Mouse (Mus musculus): Measurements from ENCODE around the gene Epn3. TPM values are rescaled to one million over a fixed set of nuclear protein-coding genes. Genes with fewer than 3 reads are reported as not detected.
A peak's percentile ranks its signal among the peaks of the same experiment; 100 is the strongest.

Epn3 gene
- total and polyA plus RNA-seq, 3 experiments = 0.04 to 0.19 TPM; not detected in 1

DNA sequence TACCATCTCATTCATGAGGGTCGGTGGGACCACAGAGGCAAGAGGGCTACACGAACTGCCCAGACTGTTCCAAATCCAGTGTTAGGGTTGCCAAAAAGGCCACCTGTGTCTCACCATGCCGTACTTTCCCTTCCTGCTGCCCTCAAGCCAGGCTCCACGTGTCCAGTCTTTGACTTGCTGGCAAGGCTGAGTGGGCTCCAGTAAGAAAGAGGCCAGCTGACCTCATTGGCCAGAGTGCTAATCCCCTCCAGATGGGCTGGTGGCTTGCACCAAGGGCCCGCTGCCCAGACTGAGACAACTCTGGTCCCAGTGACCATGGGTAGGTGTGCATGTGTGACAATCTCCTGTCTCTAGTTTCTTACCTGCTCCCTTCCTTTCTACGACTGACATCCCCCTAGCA lies 22.1 kb downstream of the Epn3 start:
- Histone ChIP-seq H3K79me2 (replicated peaks; ENCODE audit: control insufficient read depth, extremely low read depth, insufficient read depth, poor library complexity, severe bottlenecking) (no peaks in the 10 kb centered on the region), H3K9ac (ENCODE audit: insufficient read depth, low read depth) (no peak overlapping the region), H3K27me3 (replicated peaks) (peaks cover 91% of the 10 kb centered on the region), H3K4me1 (ENCODE audit: control insufficient read depth in 1 of 2, insufficient read depth in 2 of 2) (peaks cover 12 to 33% of the 10 kb centered on the region in 2 experiments), H3K4me3 (replicated peaks in 1 of 3; ENCODE audit: low read depth in 2 of 3, low read length in 2 of 3, poor library complexity in 1 of 3) (no peak overlapping the region), H3K27ac (ENCODE audit: insufficient read depth, low read depth) (no peak overlapping the region), H3K36me3 (replicated peaks in 1 of 2; ENCODE audit: control insufficient read depth in 1 of 2, insufficient read depth in 1 of 2, low read length in 1 of 2) (no peaks in the 10 kb centered on the region), H3K9me3 (replicated peaks; ENCODE audit: low read length) (no peaks in the 10 kb centered on the region), H3K4me2 (ENCODE audit: insufficient read depth, low read depth, poor library complexity, severe bottlenecking) (no peak overlapping the region)
- no peak for TF ChIP-seq UBTF (IDR thresholded peaks at IDR 0.05; ENCODE audit: low read depth, low read length)
- no peak for TF ChIP-seq TBP (conservative IDR thresholded peaks at IDR 0.05; ENCODE audit: low read depth, low read length)
- TF ChIP-seq USF1 (IDR thresholded peaks at IDR 0.05; ENCODE audit: low read depth, low read length) = no peak
- no peak for TF ChIP-seq NELFE (IDR thresholded peaks at IDR 0.05; ENCODE audit: low read depth, low read length)
- no peak for TF ChIP-seq MYC (IDR thresholded peaks at IDR 0.05; ENCODE audit: low read depth, low read length)
- TF ChIP-seq NRF1 (IDR thresholded peaks at IDR 0.05; ENCODE audit: low read depth, low read length) = no peak
- TF ChIP-seq CHD2 (IDR thresholded peaks at IDR 0.05; ENCODE audit: low read length) = no peak
- TF ChIP-seq MEF2A (IDR thresholded peaks at IDR 0.05; ENCODE audit: borderline replicate concordance, low read depth, low read length) = no peak
- no peak for TF ChIP-seq PAX5 (IDR thresholded peaks at IDR 0.05; ENCODE audit: low read length)
- no peak for TF ChIP-seq MAZ (IDR thresholded peaks at IDR 0.05; ENCODE audit: low read depth, low read length)
- no peak for TF ChIP-seq ZKSCAN1 (IDR thresholded peaks at IDR 0.05; ENCODE audit: borderline replicate concordance, low read depth, low read length)
- in situ Hi-C loops (cut with MboI; ENCODE audit: low pct_ligation_motif_present, low pct_unique_long_range_greater_than_20kb, low sequenced_read_pairs) (no loop called here), dilution Hi-C loops (cut with MboI; ENCODE audit: extremely low pct_ligation_motif_present, extremely low pct_unique_long_range_greater_than_20kb, low sequenced_read_pairs) (no loop called here)
- DNase-seq (ENCODE audit: extremely low read depth) = no peak

DNA sequence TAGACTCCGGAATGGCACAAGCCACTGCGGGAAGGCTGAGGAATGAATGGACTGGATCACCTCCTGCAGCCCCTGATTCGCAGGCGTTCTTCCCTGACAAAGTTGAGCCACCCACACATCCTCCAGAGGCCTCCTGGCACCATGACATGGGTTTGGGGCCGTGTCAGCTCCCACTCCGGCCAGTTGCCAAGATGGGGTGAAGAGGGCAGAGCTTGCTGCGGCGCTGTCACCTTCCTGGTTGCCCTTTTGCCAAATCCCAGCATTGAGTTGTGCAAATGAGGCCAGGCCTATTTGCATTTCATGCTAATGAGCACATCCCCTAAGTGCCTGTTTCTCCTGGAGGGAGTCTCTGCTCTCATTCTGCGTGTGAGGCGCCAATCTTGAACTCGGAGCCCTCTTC lies 24.1 kb downstream of the Epn3 start:
- dilution Hi-C loops (cut with MboI; ENCODE audit: extremely low pct_ligation_motif_present, extremely low pct_unique_long_range_greater_than_20kb, low sequenced_read_pairs) = no loop called here
- Histone ChIP-seq H3K36me3 (replicated peaks in 1 of 2; ENCODE audit: control insufficient read depth in 1 of 2, insufficient read depth in 1 of 2, low read length in 1 of 2) (no peaks in the 10 kb centered on the region), H3K4me2 (ENCODE audit: insufficient read depth, low read depth, poor library complexity, severe bottlenecking) (0 out of 2 replicates have a peak overlapping the region, but pooled peaks have one; percentile 6), H3K9ac (ENCODE audit: insufficient read depth, low read depth) (no peak overlapping the region), H3K9me3 (replicated peaks; ENCODE audit: low read length) (no peaks in the 10 kb centered on the region), H3K4me3 (replicated peaks in 1 of 3; ENCODE audit: low read depth in 2 of 3, low read length in 2 of 3, poor library complexity in 1 of 3) (no peak overlapping the region), H3K27ac (ENCODE audit: insufficient read depth, low read depth) (no peak overlapping the region), H3K27me3 (replicated peaks) (peaks cover 92% of the 10 kb centered on the region), H3K4me1 (ENCODE audit: control insufficient read depth in 1 of 2, insufficient read depth in 2 of 2) (peaks cover 14 to 49% of the 10 kb centered on the region in 2 experiments), H3K79me2 (replicated peaks; ENCODE audit: control insufficient read depth, extremely low read depth, insufficient read depth, poor library complexity, severe bottlenecking) (no peaks in the 10 kb centered on the region)
- TF ChIP-seq MAZ (IDR thresholded peaks at IDR 0.05; ENCODE audit: low read depth, low read length) (no peak), GABPA (IDR thresholded peaks at IDR 0.05; ENCODE audit: insufficient replicate concordance, low read depth, low read length) (no peak), MAFK (IDR thresholded peaks at IDR 0.05; ENCODE audit: insufficient replicate concordance, low read length) (no peak), POLR2A (IDR thresholded peaks at IDR 0.05; ENCODE audit: low read depth, low read length) (no peak), E2F4 (IDR thresholded peaks at IDR 0.05; ENCODE audit: insufficient replicate concordance, low read depth, low read length) (no peak), CHD2 (IDR thresholded peaks at IDR 0.05; ENCODE audit: low read length) (no peak), JUND (conservative IDR thresholded peaks at IDR 0.05; ENCODE audit: low read depth, low read length) (no peak), ZKSCAN1 (IDR thresholded peaks at IDR 0.05; ENCODE audit: borderline replicate concordance, low read depth, low read length) (no peak), RAD21 (IDR thresholded peaks at IDR 0.05; ENCODE audit: low read depth, low read length) (no peak), EP300 (IDR thresholded peaks at IDR 0.05; ENCODE audit: low read length) (no peak), IRF4 (IDR thresholded peaks at IDR 0.05; ENCODE audit: low read depth, low read length) (no peak), KAT2A (IDR thresholded peaks at IDR 0.05; ENCODE audit: insufficient replicate concordance, low read length) (no peak), JUN (IDR thresholded peaks at IDR 0.05; ENCODE audit: insufficient read depth, low read depth, low read length) (no peak), SMC3 (IDR thresholded peaks at IDR 0.05; ENCODE audit: low read depth, low read length) (no peak), ZMIZ1 (IDR thresholded peaks at IDR 0.05; ENCODE audit: low read depth, low read length) (no peak), ZNF384 (IDR thresholded peaks at IDR 0.05; ENCODE audit: low read depth, low read length) (no peak), BHLHE40 (IDR thresholded peaks at IDR 0.05; ENCODE audit: low read depth, low read length) (no peak)
- in situ Hi-C loops (cut with MboI; ENCODE audit: low pct_ligation_motif_present, low pct_unique_long_range_greater_than_20kb, low sequenced_read_pairs) = no loop called here
- DNase-seq (ENCODE audit: extremely low read depth) = no peak

Data from CH12.LX (cell line).